Mouse (Mus musculus) small intestine, adult 2 months (tissue): ENCODE data around the gene Dusp12.

ENCODE experiments used
- CTCF ChIP-seq: fragments of 200-500 bp; IDR thresholded peaks from 2 replicates; pipeline ENCODE4 v1.5.1; 2012; ENCODE audit warnings: low read depth, mild to moderate bottlenecking, control low read depth, inconsistent platforms, low read length, moderate library complexity, mixed read lengths; ENCODE audit not compliant: insufficient replicate concordance, insufficient read length; ENCODE audit errors: extremely low read depth
- POLR2A ChIP-seq: fragments of 200-500 bp; IDR thresholded peaks from 2 replicates; pipeline ENCODE4 v1.6.1; 2012; ENCODE audit warnings: low read depth, mild to moderate bottlenecking, control low read depth, inconsistent platforms, low read length, moderate library complexity

GRCm38 (mm10) chr1:170912891-170913615 is 27.7 kb upstream of the Dusp12 start, which contains the start of gene Fcrlb:
- TF ChIP-seq POLR2A = no peak
- TF ChIP-seq CTCF = no peak
